Mouse (Mus musculus): ENCODE data around the gene Zbtb37.

Zbtb37 gene

DNA sequence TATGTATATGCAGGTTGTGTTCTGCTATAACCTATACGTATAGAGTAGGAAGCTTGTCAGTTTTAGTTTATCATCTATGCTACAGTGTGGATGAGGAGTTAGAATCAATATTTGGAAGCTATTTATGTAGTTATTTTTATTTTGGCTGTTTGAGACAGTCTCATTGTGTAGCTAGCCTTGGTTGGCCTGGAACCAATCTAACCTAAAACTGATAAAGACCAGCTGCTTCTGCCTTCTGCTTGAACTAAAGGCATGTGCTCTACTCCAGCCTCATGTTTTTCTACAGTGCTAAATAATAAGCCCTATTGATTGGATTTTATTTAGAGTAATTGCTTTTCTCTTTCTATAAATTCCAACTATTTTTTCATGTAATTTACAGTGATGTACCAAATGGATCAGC, 67.4 kb downstream of the Zbtb37 start:
- no peak for DNase-seq

DNA sequence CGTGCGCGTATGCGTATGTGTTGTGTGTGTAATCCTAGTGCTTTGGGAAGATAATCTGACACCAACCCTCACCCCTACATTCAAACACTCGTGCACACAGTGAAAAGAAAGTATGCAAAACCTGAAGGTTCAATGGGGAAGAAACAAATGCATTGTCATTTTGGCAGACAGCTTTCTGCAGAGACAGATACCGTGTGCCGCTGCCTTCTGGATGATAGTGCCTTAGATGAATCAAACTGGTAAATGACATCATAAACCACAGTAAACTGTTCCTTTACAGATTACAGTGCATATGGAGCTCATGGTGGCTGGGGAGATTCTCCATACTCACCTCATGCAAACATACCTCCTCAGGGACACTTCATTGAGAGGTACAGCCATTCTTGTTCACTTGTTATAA, 71.5 kb downstream of the Zbtb37 start:
- DNase-seq = no peak
